Mouse (Mus musculus) MEL (cell line): ENCODE data around the gene S100a5.

Source experiments
- BHLHE40 ChIP-seq: IDR thresholded peaks from 2 replicates; pipeline ENCODE4 v1.6.1; 2012; ENCODE audit warnings: low read depth, mild to moderate bottlenecking, inconsistent platforms, low read length, improper control_type of control experiment, borderline replicate concordance
- CHD2 ChIP-seq: IDR thresholded peaks from 2 replicates; pipeline ENCODE4 v1.6.1; 2011; ENCODE audit warnings: low read length, improper control_type of control experiment
- EP300 ChIP-seq, 2 experiments: IDR thresholded peaks; 2 replicates each; pipeline ENCODE4 v1.6.1; 2011; ENCODE audit warnings: improper control_type of control experiment in 2 of 2, low read length in 2 of 2, low read depth in 1 of 2, mild to moderate bottlenecking in 1 of 2
- ETS1 ChIP-seq: IDR thresholded peaks from 2 replicates; pipeline ENCODE4 v1.6.1; 2012; ENCODE audit warnings: low read depth, mild to moderate bottlenecking, inconsistent platforms, low read length, improper control_type of control experiment, moderate library complexity
- GABPA ChIP-seq: IDR thresholded peaks from 2 replicates; pipeline ENCODE4 v1.6.1; 2012; ENCODE audit warnings: low read depth, mild to moderate bottlenecking, inconsistent platforms, low read length, improper control_type of control experiment, moderate library complexity
- GATA1 ChIP-seq: IDR thresholded peaks from 2 replicates; pipeline ENCODE4 v1.6.1; 2011; ENCODE audit warnings: low read depth, low read length, improper control_type of control experiment
- HCFC1 ChIP-seq: IDR thresholded peaks from 2 replicates; pipeline ENCODE4 v1.6.1; 2012; ENCODE audit warnings: low read depth, mild to moderate bottlenecking, inconsistent platforms, low read length, improper control_type of control experiment, moderate library complexity
- JUND ChIP-seq: IDR thresholded peaks from 2 replicates; pipeline ENCODE4 v1.6.1; 2011; ENCODE audit warnings: low read depth, mild to moderate bottlenecking, improper control_type of control experiment, low read length
- MAZ ChIP-seq: IDR thresholded peaks from 2 replicates; pipeline ENCODE4 v1.6.1; 2012; ENCODE audit warnings: low read depth, mild to moderate bottlenecking, inconsistent platforms, low read length, improper control_type of control experiment
- NELFE ChIP-seq: IDR thresholded peaks from 2 replicates; pipeline ENCODE4 v1.6.1; 2011; ENCODE audit warnings: low read depth, low read length, improper control_type of control experiment
- POLR2A ChIP-seq, 2 experiments: IDR thresholded peaks; 2 replicates each; pipeline ENCODE4 v1.6.1; 2011 to 2012; ENCODE audit warnings: low read length in 2 of 2, mild to moderate bottlenecking in 2 of 2, control low read depth in 1 of 2, improper control_type of control experiment in 1 of 2, low read depth in 1 of 2, moderate library complexity in 1 of 2; ENCODE audit not compliant: control insufficient read depth in 1 of 2, insufficient read depth in 1 of 2, poor library complexity in 1 of 2
- POLR2AphosphoS2 ChIP-seq: IDR thresholded peaks from 2 replicates; pipeline ENCODE4 v1.6.1; 2011; ENCODE audit warnings: low read length, improper control_type of control experiment
- TAL1 ChIP-seq: IDR thresholded peaks from 2 replicates; pipeline ENCODE4 v1.6.1; 2012; ENCODE audit warnings: mild to moderate bottlenecking, inconsistent platforms, low read length, moderate library complexity, mixed read lengths

- TF ChIP-seq ETS1 (no peak), TAL1 (no peak), POLR2A (IDR thresholded peaks at IDR 0.05; ENCODE audit: control insufficient read depth in 1 of 2, insufficient read depth in 1 of 2, low read depth in 1 of 2, low read length in 2 of 2, poor library complexity in 1 of 2) (no peak), HCFC1 (no peak), NELFE (no peak), GATA1 (no peak), CHD2 (no peak), GABPA (no peak), MAZ (no peak), POLR2AphosphoS2 (no peak), EP300 (IDR thresholded peaks at IDR 0.05; ENCODE audit: low read depth in 1 of 2, low read length in 2 of 2) (no peak), JUND (no peak), BHLHE40 (no peak)
Measured at GRCm38 (mm10) chr3:90621552-90621951, 13.2 kb downstream of the S100a5 start.
